10 mouse cellular contexts compared by ENCODE assay signal in the genomic region with DNA sequence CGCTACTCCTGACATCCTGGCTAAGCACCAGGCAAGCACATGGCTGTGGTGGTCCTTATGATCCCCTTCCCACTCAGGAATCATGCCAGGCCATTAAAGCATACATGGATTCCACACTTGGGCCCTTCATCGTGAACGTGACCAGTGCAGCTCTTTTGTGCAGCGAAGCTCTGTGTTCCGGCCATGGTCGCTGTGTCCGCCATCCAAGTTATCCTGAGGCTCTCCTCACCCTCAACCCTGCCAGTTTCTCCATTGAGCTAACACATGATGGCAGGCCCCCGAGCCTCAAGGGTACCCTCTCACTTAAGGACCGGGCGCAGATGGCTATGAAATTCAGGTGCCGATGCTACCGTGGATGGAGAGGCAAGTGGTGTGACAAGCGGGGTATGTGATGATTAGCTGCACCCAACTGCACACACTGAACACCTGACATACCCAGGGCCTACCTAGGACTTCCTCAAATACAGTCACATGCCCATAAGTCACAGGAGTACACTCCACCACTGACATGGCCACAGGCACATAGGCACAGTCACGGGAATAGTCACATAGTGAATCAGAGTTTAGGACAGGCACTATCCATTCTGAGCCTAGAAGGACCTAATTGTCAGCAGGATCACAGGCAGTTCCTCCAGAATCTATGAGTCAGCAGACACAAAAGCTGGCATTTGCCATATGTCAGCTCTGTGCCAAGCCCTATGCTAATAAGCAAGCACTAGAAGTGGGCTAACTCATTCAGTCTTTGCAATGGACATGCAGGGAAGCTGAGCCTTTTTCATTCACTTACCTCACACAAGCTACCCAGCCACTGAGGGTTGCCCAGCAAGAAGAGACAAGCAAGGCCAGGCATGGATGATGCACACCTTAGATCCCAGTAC. TPM values are rescaled to one million over a fixed set of nuclear protein-coding genes. Genes with fewer than 3 reads are reported as not detected.
DNase-seq lines count a peak whose midpoint lies in the region; ATAC-seq lines count a peak whose summit lies in the region.
"Had no signal": no experiment of that assay in that cellular context is flagged by ENCODE, and none has a peak within 500 bp of the region (broad histone marks: within the 10 kb centered on the region; RNA-seq: fewer than 3 reads in every experiment).

No protein-coding gene starts in this region.

- no peak for ATAC-seq in lung, embryonic 16.5 days (ENCODE audit: low read depth)
- ATAC-seq in forebrain, embryonic 15.5 days (replicated peaks), result no peak
- ATAC-seq in neural tube, embryonic 14.5 days (ENCODE audit: low read depth), result no peak
- ATAC-seq in erythroid progenitor cell, adult 5-6 weeks (replicated peaks; ENCODE audit: low FRiP score, poor library complexity, severe bottlenecking), result no peak

- H3K9me3 ChIP-seq in lung, embryonic 16.5 days (ENCODE audit: control insufficient read depth, low read length), result no peaks in the 10 kb centered on the region
- H3K9me3 ChIP-seq in forebrain, embryonic 15.5 days, result no peaks in the 10 kb centered on the region
- no peaks in the 10 kb centered on the region for H3K9me3 ChIP-seq in neural tube, embryonic 14.5 days (ENCODE audit: control insufficient read depth, low read length)

- no peak overlapping the region for H3K4me3 ChIP-seq in lung, embryonic 16.5 days (ENCODE audit: low read length)
- no peak overlapping the region for H3K4me3 ChIP-seq in forebrain, embryonic 15.5 days
- no peak overlapping the region for H3K4me3 ChIP-seq in neural tube, embryonic 14.5 days (ENCODE audit: low read depth, low read length)

- peak overlapping the region; percentile 7; the same call in 1 of the 2 replicates for H3K27ac ChIP-seq in lung, embryonic 16.5 days (ENCODE audit: low read length)
- H3K27ac ChIP-seq in forebrain, embryonic 15.5 days (replicated peaks), result peak overlapping the region; percentile 90
- 0 out of 2 replicates have a peak overlapping the region, but pooled peaks have one; percentile 61 for H3K27ac ChIP-seq in neural tube, embryonic 14.5 days (ENCODE audit: low read depth, low read length)

- WGBS in lung, embryonic 16.5 days, result 89% methylated on average over 14 of the region's 14 CpGs
- WGBS in forebrain, embryonic 15.5 days, result 90% methylated on average over 14 of the region's 14 CpGs
- WGBS in neural tube, embryonic 14.5 days, result 90% methylated on average over 14 of the region's 14 CpGs

- peaks cover 8% of the 10 kb centered on the region; the same call in 1 of the 2 replicates for H3K36me3 ChIP-seq in lung, embryonic 16.5 days (ENCODE audit: control insufficient read depth, insufficient read depth, low read length)
- H3K36me3 ChIP-seq in forebrain, embryonic 15.5 days, result peaks cover 8% of the 10 kb centered on the region
- peaks cover 10% of the 10 kb centered on the region; the same call in 1 of the 2 replicates for H3K36me3 ChIP-seq in neural tube, embryonic 14.5 days (ENCODE audit: control insufficient read depth, insufficient read depth, low read length)

- DNase-seq in cerebellum, postnatal 25 days, result peak; percentile 59 to 67
- DNase-seq in cerebellum, adult 8-10 months, result no peak
- DNase-seq in lung, postnatal 36 days, result no peak
- no peak for DNase-seq in thymus, adult 18-20 months
- DNase-seq: cerebellum, adult 11 months had no signal

- H3K4me1 ChIP-seq in lung, embryonic 16.5 days (replicated peaks; ENCODE audit: control insufficient read depth, insufficient read depth, low read length), result peaks cover 37% of the 10 kb centered on the region
- H3K4me1 ChIP-seq in forebrain, embryonic 15.5 days, result peaks cover 39% of the 10 kb centered on the region
- peaks cover 18% of the 10 kb centered on the region for H3K4me1 ChIP-seq in neural tube, embryonic 14.5 days (ENCODE audit: control insufficient read depth, insufficient read depth, low read length)

- H3K9ac ChIP-seq in lung, embryonic 16.5 days (ENCODE audit: low read length), result no peak overlapping the region
- H3K9ac ChIP-seq in forebrain, embryonic 15.5 days (replicated peaks), result no peak overlapping the region
- H3K9ac ChIP-seq in neural tube, embryonic 14.5 days (replicated peaks; ENCODE audit: low read depth, low read length), result 0 out of 2 replicates have a peak overlapping the region, but pooled peaks have one; percentile 16

- H3K4me2 ChIP-seq in lung, embryonic 16.5 days (ENCODE audit: low read depth, low read length), result no peak overlapping the region
- H3K4me2 ChIP-seq in forebrain, embryonic 15.5 days (replicated peaks), result peak overlapping the region; percentile 81; the same call in 1 of the 2 replicates
- H3K4me2 ChIP-seq in neural tube, embryonic 14.5 days (ENCODE audit: low read depth, low read length), result no peak overlapping the region

- no peaks in the 10 kb centered on the region for H3K27me3 ChIP-seq in lung, embryonic 16.5 days (ENCODE audit: control insufficient read depth, insufficient read depth, low read depth, low read length)
- H3K27me3 ChIP-seq in forebrain, embryonic 15.5 days, result no peaks in the 10 kb centered on the region
- no peaks in the 10 kb centered on the region for H3K27me3 ChIP-seq in neural tube, embryonic 14.5 days (ENCODE audit: control insufficient read depth, insufficient read depth, low read length)

RNA-seq across cellular contexts. Expression of a gene that starts 0.6 kb away (rescaled TPM):
- 22.3 and 23.0 TPM in 2 replicates for polyA plus RNA-seq in lung, embryonic 16.5 days (2015; fragmentation: Nextera tagmentation; extraction: Ambion mirVana)
- 14.7 and 17.0 TPM in 2 replicates for polyA plus RNA-seq in forebrain, embryonic 15.5 days (2015; fragmentation: Nextera tagmentation; extraction: Ambion mirVana)
- 13.3 and 15.6 TPM in 2 replicates for polyA plus RNA-seq in neural tube, embryonic 14.5 days (2014; fragmentation: Nextera tagmentation; extraction: Ambion mirVana)
- total RNA-seq in erythroid progenitor cell, adult 5-6 weeks (2015; ENCODE audit: low replicate concordance), result 15.5 and 24.5 TPM in 2 replicates
- 12.3 and 17.7 TPM in 2 replicates for total RNA-seq in erythroid progenitor cell, adult 5-6 weeks (2017; ENCODE audit: low replicate concordance)

RNA-seq across cellular contexts. Expression of a gene that starts 1.4 kb away (rescaled TPM):
- 0.97 and 1.6 TPM in 2 replicates for polyA plus RNA-seq in lung, embryonic 16.5 days (2015; fragmentation: Nextera tagmentation; extraction: Ambion mirVana)
- polyA plus RNA-seq in forebrain, embryonic 15.5 days (2015; fragmentation: Nextera tagmentation; extraction: Ambion mirVana), result 1.3 and 2.1 TPM in 2 replicates
- polyA plus RNA-seq in neural tube, embryonic 14.5 days (2014; fragmentation: Nextera tagmentation; extraction: Ambion mirVana), result 1.5 and 2.1 TPM in 2 replicates
- total RNA-seq in erythroid progenitor cell, adult 5-6 weeks (2015; ENCODE audit: low replicate concordance), result 4.2 and 8.6 TPM in 2 replicates
- 0.64 TPM in 1 of 2 replicates, not detected in the other for total RNA-seq in erythroid progenitor cell, adult 5-6 weeks (2017; ENCODE audit: low replicate concordance)
- total RNA-seq: monocyte, adult 5-6 weeks had no signal

RNA-seq across cellular contexts. Expression of a gene that starts 2.5 kb away (rescaled TPM):
- polyA plus RNA-seq in lung, embryonic 16.5 days (2015; fragmentation: Nextera tagmentation; extraction: Ambion mirVana), result 10.1 and 13.8 TPM in 2 replicates
- polyA plus RNA-seq in forebrain, embryonic 15.5 days (2015; fragmentation: Nextera tagmentation; extraction: Ambion mirVana), result 8.6 and 8.8 TPM in 2 replicates
- polyA plus RNA-seq in neural tube, embryonic 14.5 days (2014; fragmentation: Nextera tagmentation; extraction: Ambion mirVana), result 3.1 and 4.7 TPM in 2 replicates
- 7.1 and 12.6 TPM in 2 replicates for total RNA-seq in erythroid progenitor cell, adult 5-6 weeks (2015; ENCODE audit: low replicate concordance)
- total RNA-seq in erythroid progenitor cell, adult 5-6 weeks (2017; ENCODE audit: low replicate concordance), result 8.0 TPM in 1 of 2 replicates, not detected in the other

RNA-seq across cellular contexts. Expression of a gene that starts 8.2 kb away (rescaled TPM):
- 44.1 and 51.9 TPM in 2 replicates for polyA plus RNA-seq in lung, embryonic 16.5 days (2015; fragmentation: Nextera tagmentation; extraction: Ambion mirVana)
- 15.4 and 16.9 TPM in 2 replicates for polyA plus RNA-seq in forebrain, embryonic 15.5 days (2015; fragmentation: Nextera tagmentation; extraction: Ambion mirVana)
- polyA plus RNA-seq in neural tube, embryonic 14.5 days (2014; fragmentation: Nextera tagmentation; extraction: Ambion mirVana), result 15.0 and 17.8 TPM in 2 replicates
- 206 and 249 TPM in 2 replicates for total RNA-seq in erythroid progenitor cell, adult 5-6 weeks (2015; ENCODE audit: low replicate concordance)
- total RNA-seq in erythroid progenitor cell, adult 5-6 weeks (2017; ENCODE audit: low replicate concordance), result 122 and 166 TPM in 2 replicates

RNA-seq across cellular contexts. Expression of a gene that starts 11.5 kb away (rescaled TPM):
- polyA plus RNA-seq in lung, embryonic 16.5 days (2015; fragmentation: Nextera tagmentation; extraction: Ambion mirVana), result 101 and 102 TPM in 2 replicates
- 75.3 and 76.2 TPM in 2 replicates for polyA plus RNA-seq in forebrain, embryonic 15.5 days (2015; fragmentation: Nextera tagmentation; extraction: Ambion mirVana)
- polyA plus RNA-seq in neural tube, embryonic 14.5 days (2014; fragmentation: Nextera tagmentation; extraction: Ambion mirVana), result 60.3 and 70.0 TPM in 2 replicates
- total RNA-seq in erythroid progenitor cell, adult 5-6 weeks (2015; ENCODE audit: low replicate concordance), result 2.5 and 6.5 TPM in 2 replicates
- total RNA-seq in erythroid progenitor cell, adult 5-6 weeks (2017; ENCODE audit: low replicate concordance), result 0.30 and 4.5 TPM in 2 replicates

Comparison
In these comparisons a context has a peak if more than half of its experiments do, and no peak if none do; other contexts are left out.
1. DNase-seq: peak in cerebellum, postnatal 25 days (2 of 2); none in cerebellum, adult 8-10 months (single experiment), lung, postnatal 36 days (single experiment) and thymus, adult 18-20 months (0 of 2).
2. H3K27ac ChIP-seq: peak in every context shown above with its lines; median percentile 90 in forebrain, embryonic 15.5 days; 61 in neural tube, embryonic 14.5 days; 7 in lung, embryonic 16.5 days.